Mouse (Mus musculus): ENCODE measurements around the gene Klhl34. TPM values are rescaled to one million over a fixed set of nuclear protein-coding genes. Genes with fewer than 3 reads are reported as not detected.

Gene Klhl34
- total RNA-seq (2014; fragmentation: Nextera tagmentation) (not detected in 2 replicates), total RNA-seq (2017) (0.05 TPM in 1 of 2 replicates, not detected in the other), polyA plus RNA-seq (2012) (not detected in 2 replicates)

DNA sequence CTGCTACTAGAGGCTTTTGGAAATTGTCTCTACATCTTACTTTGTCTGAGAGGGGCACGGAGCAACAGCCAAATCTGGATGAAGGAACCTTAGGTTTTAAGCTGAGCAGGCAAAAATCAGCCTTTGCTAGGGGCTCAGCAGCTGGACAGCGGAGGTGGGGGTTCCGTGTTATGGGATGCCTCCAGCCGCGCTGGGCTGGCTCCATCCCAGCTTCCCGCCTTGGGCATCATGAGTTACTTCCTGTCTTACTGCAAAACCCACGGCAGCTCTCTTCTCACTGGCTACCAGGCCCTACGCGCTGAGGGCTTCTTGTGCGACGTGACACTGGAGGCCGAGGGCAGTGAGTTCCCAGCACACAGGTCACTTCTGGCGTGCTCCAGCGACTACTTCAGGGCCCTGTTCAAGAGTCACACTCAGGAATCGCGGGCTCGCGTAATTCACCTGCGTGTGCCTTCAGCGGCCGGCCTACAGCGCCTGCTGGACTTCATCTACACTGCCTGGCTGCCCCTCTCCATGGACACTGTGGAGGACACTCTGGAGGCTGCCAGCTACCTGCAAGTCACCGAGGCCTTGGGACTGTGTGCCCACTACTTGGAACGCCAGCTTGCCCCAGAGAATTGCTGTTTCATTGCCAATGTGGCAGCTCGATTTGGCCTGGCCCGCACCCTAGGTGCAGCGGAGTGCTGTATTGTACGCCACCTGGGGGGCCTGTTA lies at the start of gene Klhl34:
Gene Klhl34 (plus strand): TSS at position 229 of the 714 bp plus-strand sequence.
- TF ChIP-seq POLR2AphosphoS5 (IDR thresholded peaks at IDR 0.05; ENCODE audit: insufficient replicate concordance, low read depth, low read length) (no peak), TAL1 (conservative IDR thresholded peaks at IDR 0.05; ENCODE audit: low read depth, low read length) (no peak), GATA1 (IDR thresholded peaks at IDR 0.05; ENCODE audit: borderline replicate concordance, low read length) (no peak), GATA2 (IDR thresholded peaks at IDR 0.05; ENCODE audit: borderline replicate concordance, low read depth, low read length) (no peak), CTCF (IDR thresholded peaks at IDR 0.05; ENCODE audit: low read depth, low read length) (no peak)
- Histone ChIP-seq H3K27me3 (ENCODE audit: insufficient read depth, low read length) (no peaks in the 10 kb centered on the region), H3K9me3 (replicated peaks) (no peaks in the 10 kb centered on the region), H3K4me3 (ENCODE audit: low read depth, low read length) (no peak within 1 kb of the TSS), H3K4me1 (ENCODE audit: insufficient read depth, low read depth, low read length) (no peaks in the 10 kb centered on the region), H3K36me3 (replicated peaks) (no peaks in the 10 kb centered on the region)
- no peak for DNase-seq (ENCODE audit: low spot score)
- ATAC-seq (ENCODE audit: extremely low read depth, insufficient number of reproducible peaks, low FRiP score, poor library complexity, severe bottlenecking), result no peak

DNA sequence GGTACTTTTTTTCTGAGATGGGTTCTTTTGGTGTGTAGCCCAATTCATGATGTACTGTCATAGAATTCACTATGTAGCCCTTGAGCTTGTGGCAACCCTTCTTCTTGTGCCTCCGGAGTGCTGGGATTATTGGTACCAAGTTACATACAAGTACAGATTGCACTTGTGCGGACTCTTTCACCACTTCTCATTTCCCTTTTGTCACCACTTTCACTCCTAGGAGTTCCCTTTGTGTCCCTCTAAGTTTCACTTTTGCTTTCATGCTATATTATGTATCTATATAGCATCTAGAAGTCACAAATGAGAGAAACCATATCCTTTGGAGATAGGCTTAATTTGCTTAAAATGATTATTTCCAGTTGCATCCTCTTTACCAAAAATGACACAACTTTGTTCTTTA lies 16.6 kb upstream of the Klhl34 start:
- H3K36me3 ChIP-seq (replicated peaks), result no peaks in the 10 kb centered on the region
- no peaks in the 10 kb centered on the region for H3K4me1 ChIP-seq (ENCODE audit: insufficient read depth, low read depth, low read length)
- ATAC-seq (ENCODE audit: extremely low read depth, insufficient number of reproducible peaks, low FRiP score, poor library complexity, severe bottlenecking) (no peak), DNase-seq (ENCODE audit: low spot score) (no peak)
- no peak for TF ChIP-seq TAL1 (conservative IDR thresholded peaks at IDR 0.05; ENCODE audit: low read depth, low read length)
- TF ChIP-seq POLR2AphosphoS5 (IDR thresholded peaks at IDR 0.05; ENCODE audit: insufficient replicate concordance, low read depth, low read length), result no peak
- no peak for TF ChIP-seq CTCF (IDR thresholded peaks at IDR 0.05; ENCODE audit: low read depth, low read length)
- no peak for TF ChIP-seq GATA1 (IDR thresholded peaks at IDR 0.05; ENCODE audit: borderline replicate concordance, low read length)
- TF ChIP-seq GATA2 (IDR thresholded peaks at IDR 0.05; ENCODE audit: borderline replicate concordance, low read depth, low read length), result no peak
- no peaks in the 10 kb centered on the region for H3K9me3 ChIP-seq (replicated peaks)
- no peaks in the 10 kb centered on the region for H3K27me3 ChIP-seq (ENCODE audit: insufficient read depth, low read length)
- H3K4me3 ChIP-seq (ENCODE audit: low read depth, low read length), result no peak overlapping the region

DNA sequence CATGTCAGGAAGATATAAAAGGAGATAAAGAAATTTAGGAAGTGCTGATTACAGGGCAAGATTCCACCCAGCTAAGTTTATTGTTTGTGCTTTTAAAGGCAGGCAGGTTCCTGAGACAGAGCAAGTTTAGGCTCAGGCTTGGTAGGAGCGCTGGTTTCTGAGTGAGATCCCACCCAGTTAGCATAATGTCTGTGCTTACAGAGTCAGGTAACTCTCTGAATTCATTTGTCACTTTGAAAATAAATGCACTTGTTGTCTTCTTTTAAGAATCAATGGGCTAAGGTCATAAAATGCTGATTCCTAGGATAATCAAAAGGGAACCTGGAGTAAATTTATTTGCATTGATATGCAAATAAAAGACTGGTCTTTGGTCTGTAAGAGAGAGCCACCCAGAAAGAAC lies 8.5 kb upstream of the Klhl34 start:
- Histone ChIP-seq H3K4me3 (ENCODE audit: low read depth, low read length) (no peak overlapping the region), H3K9me3 (replicated peaks) (no peaks in the 10 kb centered on the region), H3K27me3 (ENCODE audit: insufficient read depth, low read length) (no peaks in the 10 kb centered on the region), H3K4me1 (ENCODE audit: insufficient read depth, low read depth, low read length) (no peaks in the 10 kb centered on the region), H3K36me3 (replicated peaks) (no peaks in the 10 kb centered on the region)
- ATAC-seq (ENCODE audit: extremely low read depth, insufficient number of reproducible peaks, low FRiP score, poor library complexity, severe bottlenecking) (no peak), DNase-seq (ENCODE audit: low spot score) (no peak)
- TF ChIP-seq GATA1 (IDR thresholded peaks at IDR 0.05; ENCODE audit: borderline replicate concordance, low read length), result no peak
- TF ChIP-seq GATA2 (IDR thresholded peaks at IDR 0.05; ENCODE audit: borderline replicate concordance, low read depth, low read length), result no peak
- TF ChIP-seq CTCF (IDR thresholded peaks at IDR 0.05; ENCODE audit: low read depth, low read length), result no peak
- TF ChIP-seq POLR2AphosphoS5 (IDR thresholded peaks at IDR 0.05; ENCODE audit: insufficient replicate concordance, low read depth, low read length), result no peak
- TF ChIP-seq TAL1 (conservative IDR thresholded peaks at IDR 0.05; ENCODE audit: low read depth, low read length), result no peak

DNA sequence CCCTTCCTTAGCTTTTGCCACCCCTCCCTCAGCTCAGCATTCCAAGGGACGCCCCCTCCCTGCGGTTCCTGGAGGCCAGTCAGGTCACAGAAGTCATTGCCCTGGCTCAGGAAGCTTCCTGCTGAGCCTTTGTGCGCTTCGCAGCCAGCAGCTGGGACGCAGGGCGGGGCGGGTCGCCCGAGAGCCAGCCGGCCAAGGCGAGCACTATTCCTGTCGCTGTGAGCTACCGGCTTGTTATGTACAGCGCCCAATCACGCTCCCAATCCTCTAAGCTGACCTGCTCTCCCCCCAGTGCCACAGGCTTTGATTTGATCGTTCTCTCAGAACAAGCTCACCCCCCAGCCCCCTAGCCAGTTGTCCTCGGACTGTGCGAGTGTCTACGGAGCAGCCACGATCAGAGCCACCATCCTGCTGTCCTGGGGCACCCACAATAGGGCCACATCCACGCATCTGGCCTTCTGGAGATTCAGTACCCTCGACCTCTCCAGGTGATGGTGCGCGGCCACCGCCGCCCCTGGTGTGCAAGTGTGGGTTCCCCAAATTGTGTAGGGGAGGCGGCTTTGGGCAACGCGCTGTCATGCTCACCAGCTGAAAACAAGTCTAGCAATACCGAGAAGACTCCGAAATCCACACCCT lies 546 bp upstream of the Klhl34 start:
- Histone ChIP-seq H3K9me3 (replicated peaks) (no peaks in the 10 kb centered on the region), H3K4me3 (ENCODE audit: low read depth, low read length) (no peak overlapping the region), H3K4me1 (ENCODE audit: insufficient read depth, low read depth, low read length) (no peaks in the 10 kb centered on the region), H3K36me3 (replicated peaks) (no peaks in the 10 kb centered on the region), H3K27me3 (ENCODE audit: insufficient read depth, low read length) (no peaks in the 10 kb centered on the region)
- DNase-seq (ENCODE audit: low spot score) (no peak), ATAC-seq (ENCODE audit: extremely low read depth, insufficient number of reproducible peaks, low FRiP score, poor library complexity, severe bottlenecking) (no peak)
- TF ChIP-seq POLR2AphosphoS5 (IDR thresholded peaks at IDR 0.05; ENCODE audit: insufficient replicate concordance, low read depth, low read length) (no peak), GATA1 (IDR thresholded peaks at IDR 0.05; ENCODE audit: borderline replicate concordance, low read length) (no peak), GATA2 (IDR thresholded peaks at IDR 0.05; ENCODE audit: borderline replicate concordance, low read depth, low read length) (no peak), CTCF (IDR thresholded peaks at IDR 0.05; ENCODE audit: low read depth, low read length) (no peak), TAL1 (conservative IDR thresholded peaks at IDR 0.05; ENCODE audit: low read depth, low read length) (no peak)

DNA sequence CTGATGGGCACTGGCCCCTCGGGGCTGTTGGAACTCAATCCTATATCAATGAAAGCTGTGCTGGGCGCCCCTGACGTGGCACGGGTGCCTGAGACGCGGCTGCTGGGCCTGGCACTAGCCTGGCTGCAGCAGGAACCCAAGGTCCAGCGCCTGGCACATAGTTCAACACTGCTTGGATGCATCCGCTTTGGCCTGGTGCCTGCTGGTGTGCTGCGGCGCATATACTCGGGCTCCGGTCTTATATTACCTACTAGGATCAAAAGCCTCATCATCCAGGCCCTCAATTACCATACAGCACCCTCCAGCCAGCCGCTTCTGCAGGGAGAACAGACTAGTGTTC lies 656 bp downstream of the Klhl34 start:
- Histone ChIP-seq H3K27me3 (ENCODE audit: insufficient read depth, low read length) (no peaks in the 10 kb centered on the region), H3K4me1 (ENCODE audit: insufficient read depth, low read depth, low read length) (no peaks in the 10 kb centered on the region), H3K4me3 (ENCODE audit: low read depth, low read length) (no peak overlapping the region), H3K9me3 (replicated peaks) (no peaks in the 10 kb centered on the region), H3K36me3 (replicated peaks) (no peaks in the 10 kb centered on the region)
- no peak for ATAC-seq (ENCODE audit: extremely low read depth, insufficient number of reproducible peaks, low FRiP score, poor library complexity, severe bottlenecking)
- DNase-seq (ENCODE audit: low spot score), result no peak
- TF ChIP-seq CTCF (IDR thresholded peaks at IDR 0.05; ENCODE audit: low read depth, low read length), result no peak
- no peak for TF ChIP-seq GATA2 (IDR thresholded peaks at IDR 0.05; ENCODE audit: borderline replicate concordance, low read depth, low read length)
- no peak for TF ChIP-seq TAL1 (conservative IDR thresholded peaks at IDR 0.05; ENCODE audit: low read depth, low read length)
- no peak for TF ChIP-seq POLR2AphosphoS5 (IDR thresholded peaks at IDR 0.05; ENCODE audit: insufficient replicate concordance, low read depth, low read length)
- no peak for TF ChIP-seq GATA1 (IDR thresholded peaks at IDR 0.05; ENCODE audit: borderline replicate concordance, low read length)

DNA sequence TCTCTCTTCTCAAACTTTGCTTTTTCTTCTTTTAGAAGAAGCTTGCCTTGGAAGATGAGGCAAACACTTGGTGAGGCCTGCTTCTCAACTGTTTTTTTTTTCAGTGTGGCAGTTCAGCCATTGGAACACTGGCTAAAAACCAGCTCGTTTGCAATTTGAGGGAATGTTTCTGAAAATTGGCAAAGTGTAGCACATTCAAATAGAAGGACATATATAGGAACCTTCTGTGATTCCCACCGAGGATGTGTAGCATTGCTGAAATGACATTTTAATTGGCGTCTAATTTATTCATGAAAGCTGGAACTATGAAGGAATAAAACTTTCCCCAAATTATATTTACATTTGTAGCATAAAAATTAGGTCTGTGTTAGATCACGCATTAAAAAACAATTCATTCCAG lies 11.7 kb downstream of the Klhl34 start:
- no peaks in the 10 kb centered on the region for H3K9me3 ChIP-seq (replicated peaks)
- no peak for DNase-seq (ENCODE audit: low spot score)
- no peaks in the 10 kb centered on the region for H3K4me1 ChIP-seq (ENCODE audit: insufficient read depth, low read depth, low read length)
- no peaks in the 10 kb centered on the region for H3K27me3 ChIP-seq (ENCODE audit: insufficient read depth, low read length)
- no peak overlapping the region for H3K4me3 ChIP-seq (ENCODE audit: low read depth, low read length)
- no peaks in the 10 kb centered on the region for H3K36me3 ChIP-seq (replicated peaks)
- ATAC-seq (ENCODE audit: extremely low read depth, insufficient number of reproducible peaks, low FRiP score, poor library complexity, severe bottlenecking), result no peak
- no peak for TF ChIP-seq CTCF (IDR thresholded peaks at IDR 0.05; ENCODE audit: low read depth, low read length)
- TF ChIP-seq GATA2 (IDR thresholded peaks at IDR 0.05; ENCODE audit: borderline replicate concordance, low read depth, low read length), result no peak
- no peak for TF ChIP-seq TAL1 (conservative IDR thresholded peaks at IDR 0.05; ENCODE audit: low read depth, low read length)
- TF ChIP-seq POLR2AphosphoS5 (IDR thresholded peaks at IDR 0.05; ENCODE audit: insufficient replicate concordance, low read depth, low read length), result no peak
- no peak for TF ChIP-seq GATA1 (IDR thresholded peaks at IDR 0.05; ENCODE audit: borderline replicate concordance, low read length)

Other genes starting within 250 kb of the Klhl34 start
- 5.2 and 7.5 TPM in 2 replicates for gene Yy2, start 249.4 kb upstream of the Klhl34 start, total RNA-seq (2014; fragmentation: Nextera tagmentation)
- gene Yy2, start 249.4 kb upstream of the Klhl34 start, total RNA-seq (2017), result 5.2 and 6.9 TPM in 2 replicates
- 0.10 TPM in 1 of 2 replicates, not detected in the other for gene Yy2, start 249.4 kb upstream of the Klhl34 start, polyA plus RNA-seq (2012)
- gene Mbtps2, start 219.7 kb upstream of the Klhl34 start, total RNA-seq (2014; fragmentation: Nextera tagmentation), result 44.5 and 49.3 TPM in 2 replicates
- gene Mbtps2, start 219.7 kb upstream of the Klhl34 start, total RNA-seq (2017), result 10.0 and 19.1 TPM in 2 replicates
- 6.3 and 6.6 TPM in 2 replicates for gene Mbtps2, start 219.7 kb upstream of the Klhl34 start, polyA plus RNA-seq (2012)
- not detected in 2 replicates for gene Smpx, start 119.5 kb upstream of the Klhl34 start, total RNA-seq (2014; fragmentation: Nextera tagmentation)
- 0.52 TPM in 1 of 2 replicates, not detected in the other for gene Smpx, start 119.5 kb upstream of the Klhl34 start, total RNA-seq (2017)
- gene Smpx, start 119.5 kb upstream of the Klhl34 start, polyA plus RNA-seq (2012), result not detected in 2 replicates
- not detected in 2 replicates for gene Cnksr2, start 224.9 kb downstream of the Klhl34 start, total RNA-seq (2014; fragmentation: Nextera tagmentation)
- not detected in 2 replicates for gene Cnksr2, start 224.9 kb downstream of the Klhl34 start, total RNA-seq (2017)
- not detected in 2 replicates for gene Cnksr2, start 224.9 kb downstream of the Klhl34 start, polyA plus RNA-seq (2012)